Mouse (Mus musculus): Measurements from ENCODE around the gene Itm2b. TPM values are rescaled to one million over a fixed set of nuclear protein-coding genes. Genes with fewer than 3 reads are reported as not detected.

Itm2b gene
- 100 to 1,000 TPM; 369 to 395 TPM for total RNA-seq (2023)

DNA sequence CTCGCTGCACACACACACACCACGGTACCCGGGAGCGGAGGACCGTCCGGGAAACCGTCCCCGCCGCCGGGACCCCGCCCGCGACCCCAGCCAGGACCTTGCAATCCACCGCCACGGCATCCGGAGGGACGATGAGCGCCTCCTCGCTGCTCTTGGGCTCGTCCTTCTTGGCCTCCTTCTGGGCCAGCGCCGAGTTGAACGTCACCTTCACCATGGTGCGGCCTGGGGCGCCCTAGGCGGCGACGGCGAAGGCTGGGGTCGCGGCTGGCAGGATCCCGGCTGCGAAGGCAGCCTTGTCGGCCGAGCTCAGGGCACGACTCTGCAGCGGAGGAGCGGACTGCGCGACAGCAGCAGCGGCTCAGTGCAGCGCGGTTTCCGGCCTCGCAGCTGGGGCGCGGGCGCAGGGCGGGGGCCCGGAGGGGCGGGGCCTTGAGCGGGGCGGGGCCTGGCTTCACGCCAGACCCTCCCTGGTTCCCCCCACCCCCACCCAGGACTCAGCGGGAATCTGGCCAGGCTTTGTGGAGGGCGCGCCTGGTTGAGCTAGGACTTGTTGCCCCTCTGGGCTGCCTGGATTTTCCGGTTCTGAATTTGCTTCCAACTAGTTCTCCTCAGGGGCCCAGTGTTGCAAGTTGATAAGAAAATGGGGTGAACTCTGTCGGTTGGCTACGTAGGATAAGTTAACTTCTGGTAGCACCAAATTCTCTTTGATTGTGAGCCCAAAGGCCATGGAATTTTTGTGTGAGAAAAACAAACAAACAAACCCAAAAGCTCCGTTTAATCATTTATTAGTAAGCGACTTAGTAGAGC is at the start of gene Itm2b:
Itm2b (minus strand) TSS at position 377 of the 807 bp plus-strand sequence.

GRCm38 (mm10) chr14:73325456-73326381 is 59.4 kb downstream of the Itm2b start, which contains the start of gene Rb1:
Gene Rb1 (minus strand): TSS chr14:73325822.

Other genes starting within 250 kb of the Itm2b start
- 1 to 10 TPM; 6.2 to 8.6 TPM for gene Lpar6, start 147.4 kb downstream of the Itm2b start, total RNA-seq (2023)
- 100 to 1,000 TPM; 113 to 122 TPM for gene Rb1, start 59.5 kb downstream of the Itm2b start, total RNA-seq (2023)
- 10 to 100 TPM; 54.6 to 61.7 TPM for gene Med4, start 124.7 kb upstream of the Itm2b start, total RNA-seq (2023)
- 10 to 100 TPM; 48.8 to 49.0 TPM for gene Sucla2, start 140.0 kb upstream of the Itm2b start, total RNA-seq (2023)
- 10 to 100 TPM; 22.8 to 24.3 TPM for gene Nudt15, start 163.0 kb upstream of the Itm2b start, total RNA-seq (2023)